Mouse (Mus musculus) left cerebral cortex, postnatal 10 days (tissue): ENCODE data around the gene Serpina16. TPM values are rescaled to one million over a fixed set of nuclear protein-coding genes. Genes with fewer than 3 reads are reported as not detected.

Source experiments
- DNase-seq, 2 experiments: peaks; one replicate each; pipeline ENCODE4 v3.0.0; 2021 to 2022; ENCODE audit warnings: low spot score in 2 of 2, mixed read lengths in 1 of 2; ENCODE audit errors: extremely low spot score in 1 of 2
- intact Hi-C: fragments of 180-260 bp; cut with DNase I; formaldehyde crosslinking; loops from one replicate; pipeline ENCODE4 v1.15.1; 2025
- total RNA-seq, 2 experiments: library from RNA; stranded (reverse); gene quantifications; 2 replicates each; pipeline ENCODE4 v1.2.3; 2021

The Serpina16 gene
- total RNA-seq, 2 experiments from 2014 or later: not detected

GRCm38 (mm10) chr12:103660076-103660475, 15.9 kb downstream of the Serpina16 start:
- intact Hi-C loops: no loop called here
- DNase-seq: no peak

DNA sequence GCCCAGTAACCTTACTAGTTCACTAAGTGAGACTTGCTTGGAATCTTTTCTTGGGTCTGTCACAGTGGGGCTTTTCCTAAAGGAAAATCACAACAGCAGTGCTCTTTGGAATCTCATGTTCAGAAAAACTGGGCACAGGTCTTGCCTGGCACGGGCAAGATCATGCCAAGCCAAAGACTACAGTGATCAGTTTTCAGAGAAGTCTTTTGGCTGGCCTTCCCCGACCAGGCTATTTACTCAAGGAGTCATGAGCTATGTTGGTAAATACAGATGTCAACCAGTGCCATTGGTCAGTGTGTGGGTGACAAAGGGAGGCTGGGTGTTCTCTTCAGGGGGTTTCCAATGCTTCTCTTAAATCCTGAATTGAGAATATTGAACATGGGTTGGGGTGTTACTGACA, 16.8 kb downstream of the Serpina16 start:
- DNase-seq: no peak
- intact Hi-C loops: no loop called here

GRCm38 (mm10) chr12:103657991-103658390, 17.9 kb downstream of the Serpina16 start:
- intact Hi-C loops: no loop called here
- no peak for DNase-seq

DNA sequence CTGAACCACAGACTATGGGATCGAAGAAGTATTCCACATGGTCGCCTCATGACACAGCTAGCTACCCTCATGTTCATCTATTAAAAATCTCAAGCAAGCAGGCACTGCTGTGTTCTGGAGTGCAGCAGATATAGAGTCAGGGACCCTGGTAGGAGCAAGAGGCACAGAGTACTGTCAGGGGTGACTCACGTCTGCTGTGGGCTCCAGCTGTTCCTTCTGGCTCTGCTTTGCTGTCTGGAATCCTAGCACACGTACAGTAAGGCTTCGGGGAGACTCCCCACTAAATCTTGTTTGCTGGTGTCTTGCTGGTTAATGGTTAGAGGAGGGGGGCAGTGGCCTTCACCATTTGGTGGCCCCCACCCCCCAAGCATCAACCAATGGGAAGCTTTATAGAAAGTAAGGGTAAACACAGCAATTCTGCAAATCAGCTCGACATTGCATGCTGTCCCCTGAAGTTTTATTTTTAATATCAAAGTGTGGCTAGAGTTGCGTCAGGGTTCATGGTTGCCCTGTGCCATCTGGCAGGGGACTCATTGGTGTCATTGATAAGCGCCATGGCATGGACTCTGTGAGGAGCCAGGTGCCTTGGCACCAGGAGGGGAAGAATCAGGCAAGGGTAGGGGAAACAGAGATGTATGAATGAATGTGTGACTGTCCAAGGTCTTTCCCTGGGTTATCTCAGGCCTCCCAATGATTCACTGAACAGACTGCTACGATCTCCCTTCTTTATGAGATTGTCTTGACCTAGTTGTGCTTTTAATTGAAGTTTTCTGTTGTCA, 18.9 kb downstream of the Serpina16 start, which contains the start of gene Serpina6:
TSS of gene Serpina6 (minus strand) at position 365 of the 779 bp plus-strand sequence.
- no peak for DNase-seq
- intact Hi-C loops: no loop called here

GRCm38 (mm10) chr12:103655123-103656044, 20.6 kb downstream of the Serpina16 start:
- intact Hi-C loops: no loop called here
- no peak for DNase-seq

GRCm38 (mm10) chr12:103653836-103654235, 22.1 kb downstream of the Serpina16 start:
- intact Hi-C loops: no loop called here
- DNase-seq: no peak

GRCm38 (mm10) chr12:103646314-103646713, 29.6 kb downstream of the Serpina16 start:
- DNase-seq: no peak
- intact Hi-C loops: loop anchor here (10.0 kb wide), 1 partner anchor 102 kb away; no protein-coding TSS in a partner anchor

- intact Hi-C loops: loop anchor here (5.0 to 10.0 kb wide), 2 partner anchors 100 to 142 kb away; no protein-coding TSS in a partner anchor
- no peak for DNase-seq
These were observed 31.3 kb downstream of the Serpina16 start for GRCm38 (mm10) chr12:103644601-103645000.

DNA sequence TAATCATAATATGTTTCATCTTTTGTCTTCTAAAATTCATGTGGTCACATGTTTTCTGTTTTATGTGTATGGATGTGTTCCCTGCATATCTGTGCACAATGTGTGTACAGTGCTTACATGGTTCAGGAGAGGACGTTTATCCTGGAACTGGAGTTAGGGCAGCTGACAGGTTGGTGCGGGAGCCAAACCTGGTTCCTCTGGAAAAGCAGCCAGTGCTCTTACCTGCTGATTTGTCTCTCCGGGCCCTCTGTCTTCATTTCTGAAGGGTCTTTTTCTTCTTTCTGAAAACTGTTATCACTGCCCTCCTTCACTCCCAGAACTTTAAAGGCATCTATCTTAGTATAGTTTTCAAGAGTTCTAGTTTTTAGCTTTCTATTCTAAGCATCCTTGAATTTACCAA, 32.1 kb downstream of the Serpina16 start:
- intact Hi-C loops: loop anchor here (5.0 to 10.0 kb wide), 2 partner anchors 99 to 142 kb away; no protein-coding TSS in a partner anchor
- no peak for DNase-seq

GRCm38 (mm10) chr12:103643336-103643735, 32.6 kb downstream of the Serpina16 start:
- peak; percentile 79 for DNase-seq
- intact Hi-C loops: loop anchor here (5.0 to 10.0 kb wide), 2 partner anchors 99 to 141 kb away; no protein-coding TSS in a partner anchor

- intact Hi-C loops: no loop called here
- no peak for DNase-seq
These were observed 40.1 kb downstream of the Serpina16 start for GRCm38 (mm10) chr12:103635846-103636245.

GRCm38 (mm10) chr12:103634430-103634829, 41.5 kb downstream of the Serpina16 start:
- DNase-seq: peak in 1 of 2 experiments; percentile 9
- intact Hi-C loops: no loop called here

DNA sequence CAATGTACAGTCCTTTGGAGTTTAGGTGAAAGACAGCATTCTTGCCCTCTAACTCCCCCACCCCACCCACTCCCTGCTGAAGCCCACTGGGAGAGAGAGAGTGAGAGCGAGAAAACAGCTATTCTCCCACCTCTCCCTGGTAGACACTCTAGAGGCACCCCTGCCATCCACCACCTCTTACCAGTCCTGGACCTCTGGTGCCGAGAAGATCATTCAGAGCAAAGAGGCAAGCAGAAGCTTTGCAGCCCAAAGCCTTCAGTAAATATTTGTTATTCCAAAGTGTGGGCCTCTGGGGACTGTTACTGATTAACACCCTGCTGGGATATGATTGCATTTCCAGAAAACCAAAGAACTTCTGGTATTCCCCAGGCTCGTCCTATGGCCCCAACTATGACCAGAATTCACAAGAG, 44.7 kb downstream of the Serpina16 start, which contains the start of gene Serpina10:
TSS of gene Serpina10 (minus strand) at position 242 of the 410 bp plus-strand sequence.
- DNase-seq: no peak
- intact Hi-C loops: no loop called here

Other genes with a start within 250 kb of the Serpina16 start
- gene Ifi27, start 241.9 kb downstream of the Serpina16 start, total RNA-seq: 10 to 100 TPM; 27.9 to 31.4 TPM
- gene Ifi27l2a, start 232.5 kb downstream of the Serpina16 start, total RNA-seq: 1 to 10 TPM; 3.3 to 5.4 TPM
- not detected for gene Ifi27l2b, start 218.9 kb downstream of the Serpina16 start, total RNA-seq
- gene Ppp4r4, start 143.9 kb downstream of the Serpina16 start, total RNA-seq: 10 to 100 TPM in 1 of 2 experiments, 1 to 10 TPM in 1; 9.6 to 11.3 TPM
- gene Serpina10, start 44.7 kb downstream of the Serpina16 start, total RNA-seq: not detected
- not detected for gene Serpina6, start 18.9 kb downstream of the Serpina16 start, total RNA-seq
- gene Serpina1f, start 19.4 kb upstream of the Serpina16 start, total RNA-seq: not detected
- gene Serpina1d, start 97.5 kb upstream of the Serpina16 start, total RNA-seq: not detected
- gene Serpina1b, start 154.2 kb upstream of the Serpina16 start, total RNA-seq: under 1 TPM in 1 of 2 experiments, not detected in 1; 0.24 TPM
- gene Serpina1a, start 187.4 kb upstream of the Serpina16 start, total RNA-seq: not detected
- not detected for gene Serpina1c, start 228.7 kb upstream of the Serpina16 start, total RNA-seq